Mouse (Mus musculus) kidney, postnatal 10 days (tissue): ENCODE measurements around the gene Gipc3.

Experiments used
- DNase-seq: peaks from one replicate; pipeline ENCODE4 v3.0.0; 2021; ENCODE audit warnings: mixed read lengths

The Gipc3 gene

GRCm38 (mm10) chr10:81298369-81299100 lies 44.5 kb downstream of the Gipc3 start:
- DNase-seq = no peak

DNA sequence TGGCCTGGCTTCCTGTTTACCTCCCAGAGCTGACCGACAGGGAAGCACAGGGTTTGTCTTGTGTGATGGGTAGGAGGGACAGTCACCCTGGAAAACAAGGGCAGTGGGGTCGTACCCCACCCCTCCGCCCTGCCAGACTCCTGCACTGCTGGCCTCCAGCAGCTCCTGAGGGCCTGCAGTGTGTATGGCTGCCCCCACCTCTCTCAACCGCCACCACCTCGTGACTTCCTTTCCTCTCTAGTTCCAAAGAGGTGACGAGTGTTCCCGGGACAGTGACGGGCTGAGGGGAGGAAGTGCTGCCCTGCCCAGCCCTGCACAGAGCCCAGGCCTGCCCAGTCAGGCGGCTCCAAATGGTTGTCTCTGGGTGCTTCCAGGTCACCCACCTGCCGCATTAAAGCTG lies 45.2 kb downstream of the Gipc3 start:
- peak; percentile 73 for DNase-seq

DNA sequence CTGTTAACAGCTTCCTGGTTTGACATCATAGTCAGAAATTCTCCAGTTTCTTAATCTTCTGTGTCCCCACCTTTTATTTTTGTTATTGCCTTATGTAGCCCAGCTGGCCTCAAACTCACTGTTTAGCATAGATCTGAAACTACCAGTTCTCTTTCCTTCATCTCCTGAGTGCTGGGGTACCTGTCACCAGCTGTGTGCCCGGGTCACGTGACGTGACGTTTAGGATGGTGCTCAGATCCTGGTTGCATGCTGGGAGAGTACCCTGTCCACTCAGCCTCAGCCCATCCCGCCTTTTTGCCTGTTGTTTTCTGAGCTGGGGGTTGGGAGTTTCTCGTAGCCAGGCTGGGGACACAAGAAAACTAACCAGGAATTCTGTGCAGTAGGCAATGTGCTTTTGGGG lies 45.8 kb downstream of the Gipc3 start:
- DNase-seq = no peak

DNA sequence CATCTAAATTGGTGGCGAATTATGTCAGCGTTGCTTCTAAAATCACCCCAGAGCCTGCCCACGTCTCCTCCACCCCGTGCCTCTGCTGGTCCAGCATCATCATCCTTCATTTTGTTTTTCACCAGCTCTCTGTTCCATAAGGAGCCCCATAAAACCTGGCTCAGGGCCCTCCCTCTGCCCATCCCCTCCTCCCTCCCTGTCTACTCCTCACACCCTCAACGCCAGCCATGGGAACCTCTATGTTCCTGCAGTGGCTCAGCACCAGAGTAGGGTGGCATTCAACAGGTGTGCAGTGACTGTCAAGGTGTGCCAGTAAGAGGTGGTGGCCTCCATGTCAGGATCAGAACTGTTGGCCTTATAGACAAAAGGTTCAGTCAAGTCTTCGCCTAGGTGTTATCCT lies 47.9 kb downstream of the Gipc3 start:
- no peak for DNase-seq

DNA sequence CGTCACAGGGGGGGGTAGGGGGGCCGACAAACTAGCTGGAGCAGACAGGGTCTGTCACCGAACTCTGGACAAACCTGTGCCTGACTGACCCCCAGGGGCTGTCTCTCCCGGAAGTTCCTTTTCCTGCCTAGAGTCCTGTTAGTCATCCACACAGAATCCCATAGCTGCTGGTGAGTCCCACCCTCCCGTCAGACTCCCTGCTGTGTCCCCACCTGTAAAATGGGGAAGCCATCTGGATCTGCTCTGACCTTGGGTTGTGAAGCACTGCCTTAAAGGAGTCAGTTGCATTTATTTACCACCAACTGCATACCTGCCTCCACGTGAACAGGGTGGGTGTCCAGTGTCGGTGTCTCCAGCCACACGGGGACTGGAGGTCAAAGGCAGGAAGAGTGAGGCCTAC lies 48.6 kb downstream of the Gipc3 start:
- no peak for DNase-seq

DNA sequence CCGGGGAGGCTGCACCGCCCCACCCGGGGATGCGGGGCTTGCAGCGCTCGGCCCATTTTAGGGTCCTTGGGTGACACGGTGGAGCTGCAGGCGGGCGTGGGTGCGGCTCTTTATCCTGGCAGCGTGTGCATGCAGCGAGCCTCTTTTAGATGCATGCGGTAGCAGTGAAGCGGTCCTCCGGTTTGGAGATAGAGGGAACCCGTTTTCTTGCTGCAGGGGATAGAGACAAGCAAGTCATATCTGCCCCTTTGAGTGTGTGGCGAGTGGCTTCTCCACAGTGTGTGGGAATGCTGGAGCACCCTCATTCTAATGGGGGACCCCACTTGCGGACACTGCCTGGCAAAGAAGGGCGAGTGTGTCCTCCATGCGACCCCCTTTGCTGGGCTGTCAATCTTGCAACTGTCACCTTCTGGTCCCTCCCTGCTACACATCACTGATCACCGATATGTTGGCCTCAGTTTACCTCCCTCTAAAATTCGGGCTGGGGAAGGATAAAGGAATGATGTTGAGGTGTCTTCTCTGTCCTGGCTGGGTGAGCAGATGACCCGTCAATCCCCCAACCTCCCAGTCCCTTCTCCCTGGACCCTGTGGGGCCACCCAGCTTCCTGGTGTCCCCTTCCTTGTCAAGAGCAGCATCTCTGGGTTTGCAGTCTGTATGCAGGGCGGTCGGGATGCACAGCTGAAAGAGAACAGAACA lies 49.6 kb downstream of the Gipc3 start:
- no peak for DNase-seq

DNA sequence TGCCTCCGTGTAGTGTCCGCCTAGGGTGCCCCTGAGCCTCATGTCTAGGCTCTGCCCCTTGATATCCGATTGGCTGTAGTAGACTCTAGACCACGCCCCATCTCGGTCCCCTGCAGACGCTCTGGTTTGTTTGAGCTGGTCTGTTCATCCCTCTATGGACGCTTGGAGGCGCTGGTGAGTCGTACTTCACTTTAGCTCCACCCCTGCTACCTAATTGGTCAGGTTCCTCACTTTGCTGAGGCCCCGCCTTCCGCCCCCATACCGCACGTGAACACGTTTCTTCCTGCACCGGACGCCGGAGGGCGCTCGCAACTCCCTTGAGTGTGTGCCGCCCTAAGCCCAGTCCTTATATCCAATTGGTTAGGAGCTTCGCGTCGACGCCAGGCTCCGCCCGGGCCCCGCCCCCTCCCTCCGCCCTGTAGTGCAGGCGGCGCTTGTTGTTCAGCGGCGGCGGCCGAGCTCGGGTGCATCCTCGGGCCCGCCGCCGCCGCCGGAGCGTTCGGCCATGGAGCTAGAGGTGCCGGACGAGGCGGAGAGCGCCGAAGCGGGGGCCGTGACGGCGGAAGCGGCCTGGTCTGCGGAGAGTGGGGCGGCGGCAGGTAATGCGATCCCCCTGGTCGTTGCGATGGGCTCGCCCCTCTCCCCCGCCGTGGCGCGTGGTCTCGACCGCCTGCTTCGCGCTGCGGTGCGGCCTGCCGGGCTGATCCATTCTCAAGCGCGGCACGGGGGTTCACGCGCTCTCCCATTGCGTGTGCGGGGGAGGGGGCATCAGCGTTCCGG lies 50.3 kb downstream of the Gipc3 start, which contains the start of gene Pip5k1c:
Gene Pip5k1c (plus strand): TSS at position 410 of the 780 bp plus-strand sequence.
- peak; percentile 99 for DNase-seq

GRCm38 (mm10) chr10:81291511-81292104 lies 51.5 kb downstream of the Gipc3 start, which contains the start of gene Tjp3:
TSS of gene Tjp3 (minus strand) at chr10:81291581.
- DNase-seq = no peak

GRCm38 (mm10) chr10:81290698-81291460 lies 52.2 kb downstream of the Gipc3 start:
- DNase-seq = peak; percentile 59

DNA sequence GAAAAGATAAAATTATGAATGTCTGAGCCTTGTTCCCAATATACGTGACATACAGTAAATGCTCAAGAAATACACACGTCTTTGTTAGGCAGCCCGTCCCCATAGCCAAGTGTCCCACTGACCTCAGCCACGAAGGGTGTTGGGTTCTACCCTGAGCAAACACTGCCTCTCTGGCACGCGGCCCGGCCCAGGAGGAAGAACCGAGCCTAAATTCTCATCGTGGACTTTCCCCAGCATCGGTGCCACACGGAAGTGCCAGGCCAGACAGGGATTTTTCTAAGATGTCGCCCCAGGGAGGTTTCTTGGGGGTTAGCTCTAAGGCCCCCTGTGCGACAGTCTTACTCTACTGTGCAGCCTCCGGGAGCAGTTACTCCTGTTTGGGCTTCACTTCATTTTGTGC lies 53.3 kb downstream of the Gipc3 start:
- DNase-seq = no peak

GRCm38 (mm10) chr10:81289278-81289677 lies 53.8 kb downstream of the Gipc3 start:
- peak; percentile 82 for DNase-seq

GRCm38 (mm10) chr10:81288601-81289000 lies 54.5 kb downstream of the Gipc3 start:
- peak; percentile 74 for DNase-seq

GRCm38 (mm10) chr10:81287513-81288157 lies 55.4 kb downstream of the Gipc3 start:
- peak; percentile 75 for DNase-seq

- DNase-seq = peak; percentile 66
These were observed 56.5 kb downstream of the Gipc3 start for GRCm38 (mm10) chr10:81286586-81286985.

GRCm38 (mm10) chr10:81285694-81286450 lies 57.2 kb downstream of the Gipc3 start:
- DNase-seq = peak; percentile 96
